Mouse (Mus musculus): ENCODE measurements around the gene Olfr20. TPM values are rescaled to one million over a fixed set of nuclear protein-coding genes. Genes with fewer than 3 reads are reported as not detected.

Olfr20 gene
- polyA plus RNA-seq, 1 experiment from 2014 or later = not detected

Other genes starting within 250 kb of the Olfr20 start
- 3.7 to 6.3 TPM (median 4.0 TPM) in 3 replicates for gene Haspin, start 212.5 kb upstream of the Olfr20 start, polyA plus RNA-seq (2018)
- gene P2rx5, start 190.4 kb upstream of the Olfr20 start, polyA plus RNA-seq (2018) = 0.08 to 0.42 TPM in 2 of 3 replicates, not detected in the other
- gene Emc6, start 173.7 kb upstream of the Olfr20 start, polyA plus RNA-seq (2018) = 17.6 to 52.2 TPM (median 32.5 TPM) in 3 replicates
- gene Tax1bp3, start 173.7 kb upstream of the Olfr20 start, polyA plus RNA-seq (2018) = 31.5 to 54.1 TPM (median 45.7 TPM) in 3 replicates
- 28.3 to 65.1 TPM (median 44.3 TPM) in 3 replicates for gene Ctns, start 151.7 kb upstream of the Olfr20 start, polyA plus RNA-seq (2018)
- gene Shpk, start 151.3 kb upstream of the Olfr20 start, polyA plus RNA-seq (2018) = 3.1 to 4.5 TPM (median 3.4 TPM) in 3 replicates
- not detected in 3 replicates for gene Trpv1, start 116.5 kb upstream of the Olfr20 start, polyA plus RNA-seq (2018)
- not detected in 3 replicates for gene Trpv3, start 83.4 kb upstream of the Olfr20 start, polyA plus RNA-seq (2018)
- gene Aspa, start 21.2 kb upstream of the Olfr20 start, polyA plus RNA-seq (2018) = 0.83 to 3.9 TPM (median 1.8 TPM) in 3 replicates
- not detected in 3 replicates for gene Gm49340, start 21.0 kb upstream of the Olfr20 start, polyA plus RNA-seq (2018)
- gene Spata22, start 21.0 kb upstream of the Olfr20 start, polyA plus RNA-seq (2018) = not detected in 3 replicates
- gene Olfr376, start 20.5 kb downstream of the Olfr20 start, polyA plus RNA-seq (2018) = not detected in 3 replicates
- gene Olfr1, start 48.8 kb downstream of the Olfr20 start, polyA plus RNA-seq (2018) = not detected in 3 replicates
- gene Olfr378, start 77.7 kb downstream of the Olfr20 start, polyA plus RNA-seq (2018) = not detected in 3 replicates
- gene Olfr380, start 106.7 kb downstream of the Olfr20 start, polyA plus RNA-seq (2018) = not detected in 3 replicates
- not detected in 3 replicates for gene Olfr381, start 140.8 kb downstream of the Olfr20 start, polyA plus RNA-seq (2018)
- not detected in 3 replicates for gene Olfr382, start 166.4 kb downstream of the Olfr20 start, polyA plus RNA-seq (2018)
- gene Olfr385, start 242.2 kb downstream of the Olfr20 start, polyA plus RNA-seq (2018) = not detected in 3 replicates
- gene Olfr384, start 247.8 kb downstream of the Olfr20 start, polyA plus RNA-seq (2018) = not detected in 3 replicates